Mouse (Mus musculus) cerebellum, postnatal 4 days (tissue): ENCODE data around the gene Ing2.

Source experiments
- DNase-seq, 2 experiments: peaks; one replicate each; pipeline ENCODE4 v3.0.0; 2022; ENCODE audit warnings: low spot score in 2 of 2, mixed read lengths in 1 of 2

Gene Ing2

DNA sequence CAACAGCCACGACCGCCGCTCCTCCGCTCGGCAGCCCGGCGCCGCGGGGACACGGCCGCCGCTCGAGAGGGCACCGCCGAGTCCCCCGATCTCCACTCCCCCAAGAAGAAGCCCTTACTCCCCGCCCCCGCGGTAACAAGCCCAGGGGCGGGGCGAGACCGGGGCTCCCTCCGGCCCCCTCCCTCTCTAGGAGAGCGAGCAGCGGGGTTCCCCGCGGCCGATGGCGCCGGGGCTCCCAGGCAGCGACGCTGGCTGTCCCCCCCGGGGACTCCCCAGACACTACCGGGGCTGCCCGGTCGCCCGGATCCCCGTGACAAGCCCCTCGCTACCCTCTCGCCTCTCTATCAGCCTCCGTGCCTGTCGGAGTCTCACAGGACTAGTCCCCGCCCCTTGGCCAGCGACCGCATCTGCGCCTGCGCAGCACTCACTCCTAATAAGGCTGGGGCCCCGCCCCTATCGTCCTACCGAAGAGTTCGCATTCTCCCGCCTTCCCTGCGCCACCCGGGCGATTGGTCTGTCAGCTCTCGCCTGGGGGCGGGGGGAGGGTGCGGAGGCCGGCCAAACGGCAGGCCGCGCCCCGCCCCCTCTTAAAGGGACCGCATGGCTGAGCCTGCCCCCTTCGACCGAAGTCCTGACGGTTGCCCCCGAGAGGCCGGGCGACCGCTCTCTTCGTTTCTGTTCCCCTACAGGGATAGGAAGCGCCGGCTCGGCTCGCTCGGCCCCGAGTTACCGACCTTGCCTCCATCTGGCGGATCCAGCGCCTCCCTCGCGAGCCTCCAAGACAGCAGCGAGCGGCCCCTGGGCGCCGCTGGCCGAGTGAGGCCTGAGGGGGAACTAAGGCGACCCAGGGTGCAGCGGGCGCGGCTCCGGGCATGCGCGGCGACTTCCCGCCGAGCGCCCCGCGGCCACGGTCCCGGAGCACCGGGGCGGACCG is at the start of gene Ing2:
Ing2 (minus strand) TSS at position 780 of the 934 bp plus-strand sequence.
- peak; percentile 99 to 100 for DNase-seq

DNA sequence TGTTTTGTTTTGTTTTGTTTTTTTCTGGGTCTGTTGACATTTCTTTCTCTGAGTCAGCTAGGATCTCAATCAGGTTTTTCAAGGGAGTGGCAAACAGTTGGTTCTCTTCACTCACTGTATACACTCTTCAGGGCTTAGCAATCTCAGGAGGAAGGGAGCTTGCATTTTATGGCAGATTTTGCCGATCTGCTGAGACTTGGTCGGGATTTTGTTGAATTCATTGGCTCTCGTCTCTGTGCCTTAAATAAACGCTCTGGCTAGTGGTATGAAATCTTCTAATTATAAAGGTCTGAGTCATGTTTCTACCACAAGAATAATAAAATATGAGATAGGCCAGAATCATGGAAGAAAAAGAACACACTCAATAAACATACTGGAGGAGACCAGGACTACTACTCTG is 46.3 kb upstream of the Ing2 start:
- no peak for DNase-seq

DNA sequence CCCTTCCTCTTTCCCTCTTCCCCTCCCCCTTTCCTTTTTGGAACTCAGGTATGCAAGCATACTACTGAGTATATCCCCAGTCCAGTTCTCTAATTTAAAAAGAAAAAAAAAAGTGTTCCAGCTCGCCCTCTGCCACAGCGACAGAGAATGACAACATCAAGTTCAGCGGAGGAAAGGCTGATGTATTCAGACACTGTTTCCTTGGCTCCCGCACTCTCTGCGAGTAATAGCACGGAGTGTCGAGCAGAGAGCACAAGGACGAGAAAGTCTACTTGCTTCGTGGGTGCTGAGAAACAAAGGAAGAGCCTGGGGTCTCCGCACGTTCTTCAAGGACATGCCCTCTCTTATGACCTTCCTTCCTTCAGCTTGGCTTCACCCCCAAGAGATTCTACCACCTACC is 43.3 kb upstream of the Ing2 start:
- DNase-seq = no peak

DNA sequence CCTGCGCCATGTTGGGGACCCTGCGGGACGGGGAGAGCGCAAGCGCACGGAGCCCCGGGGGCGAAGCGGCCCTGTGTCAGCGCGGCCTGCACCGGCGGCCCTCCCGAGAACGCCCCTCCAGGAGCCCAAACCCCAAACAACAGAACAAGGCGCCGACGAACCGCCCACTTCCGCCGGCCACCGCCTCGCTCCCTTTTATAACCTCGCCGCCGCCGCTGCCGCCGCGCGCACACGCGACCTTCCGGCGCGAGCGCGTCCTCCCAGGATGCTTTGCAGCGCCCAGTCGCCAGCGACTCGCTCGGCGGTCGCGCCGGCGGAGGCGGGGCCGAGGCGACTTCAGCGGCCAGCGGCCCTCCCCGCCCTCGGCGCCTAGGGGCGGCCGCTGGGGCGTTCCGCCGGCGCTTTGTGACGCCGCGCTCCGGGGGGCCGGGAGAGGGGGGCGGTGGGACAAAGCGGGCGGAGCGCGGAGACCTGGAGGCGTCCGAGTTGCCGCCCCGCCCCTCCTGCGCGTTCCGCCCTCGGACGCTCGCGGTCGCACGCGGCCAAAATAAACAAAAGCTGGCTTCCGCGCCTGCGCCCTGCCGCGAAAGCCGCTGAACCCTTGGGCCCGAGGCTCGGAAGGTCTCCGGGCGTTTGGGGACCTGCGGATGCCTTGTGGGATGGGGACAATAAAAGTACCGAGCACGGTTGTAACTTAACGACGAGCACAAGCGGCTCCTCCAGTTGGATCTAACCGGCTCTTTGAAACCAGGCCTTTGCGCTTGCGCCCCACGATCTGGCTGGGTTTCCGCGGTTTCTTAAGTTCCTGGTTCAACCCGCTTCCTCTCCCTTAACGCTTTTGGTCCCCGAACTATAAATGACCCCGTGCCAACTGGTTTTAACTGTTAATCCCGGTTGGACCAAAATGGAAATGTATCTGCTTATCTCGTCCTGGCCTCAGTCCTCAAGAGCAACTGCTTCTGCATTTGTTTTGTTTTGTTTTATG is 38.7 kb upstream of the Ing2 start, which contains the start of gene Cdkn2aip:
Cdkn2aip (minus strand) TSS at position 172 of the 985 bp plus-strand sequence.
- peak; percentile 91 to 96 for DNase-seq

DNA sequence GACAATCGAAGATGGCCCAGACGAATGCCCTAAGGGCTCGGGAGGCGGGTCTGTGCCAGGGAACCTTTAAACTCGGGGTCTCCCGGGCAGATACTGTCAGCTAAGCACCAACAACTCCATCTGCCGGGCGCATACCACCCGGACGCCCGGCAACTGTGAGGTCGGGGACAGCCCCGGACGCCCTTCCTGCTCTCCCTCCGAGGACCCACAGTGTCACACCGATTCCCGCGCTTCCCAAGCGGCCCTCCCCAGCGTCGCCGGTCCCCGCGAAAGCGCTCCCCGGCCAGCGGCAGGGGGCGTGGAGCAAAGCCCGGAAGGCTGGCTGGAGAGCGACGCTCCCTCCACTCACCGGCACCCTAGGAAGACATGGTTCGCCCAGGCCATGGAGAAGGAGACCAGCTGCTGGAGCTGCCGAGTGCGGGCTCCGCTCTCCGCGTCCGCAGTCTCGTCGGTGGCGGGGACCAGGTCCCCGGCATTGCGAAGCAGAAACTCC is 37.9 kb upstream of the Ing2 start:
- DNase-seq = peak in 1 of 2 experiments; percentile 24

DNA sequence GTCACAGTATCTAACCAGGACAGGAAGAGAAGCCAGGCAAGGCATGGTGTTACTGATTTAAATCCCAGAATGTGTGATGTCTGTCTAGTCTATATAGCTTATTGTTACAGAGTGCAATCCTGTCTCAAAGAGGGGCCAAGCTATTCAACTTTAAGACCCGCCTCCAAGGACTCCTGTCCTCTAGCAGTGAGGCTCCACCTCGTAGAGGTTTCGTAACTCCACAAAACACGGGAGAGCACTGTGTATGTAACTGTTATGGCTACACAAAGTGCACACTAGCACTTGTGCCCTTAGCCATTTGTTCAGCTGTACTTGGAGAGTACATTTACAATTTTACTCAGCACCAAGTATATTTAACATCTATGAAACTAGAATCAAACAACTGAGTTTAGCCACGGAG is 32.8 kb upstream of the Ing2 start:
- DNase-seq = no peak

DNA sequence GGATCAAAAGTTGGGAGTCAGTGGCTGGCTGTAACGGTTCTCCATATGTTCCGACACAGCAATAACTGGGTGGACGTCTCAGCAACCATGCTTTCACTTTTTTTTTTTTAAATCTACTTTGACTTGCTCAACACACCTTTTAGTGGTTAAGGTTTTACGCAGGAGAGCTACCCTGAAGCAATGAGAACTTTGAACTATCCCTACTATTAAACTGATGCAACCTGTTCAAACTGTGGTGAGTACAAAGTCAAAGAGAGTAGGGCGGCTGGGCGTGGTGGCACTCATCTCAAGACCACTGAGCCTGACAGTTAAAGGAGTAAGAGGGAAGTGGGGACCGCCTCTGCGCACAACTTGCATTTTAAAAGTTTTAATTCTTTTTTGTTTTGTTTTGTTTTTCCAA is 31.4 kb upstream of the Ing2 start:
- no peak for DNase-seq

DNA sequence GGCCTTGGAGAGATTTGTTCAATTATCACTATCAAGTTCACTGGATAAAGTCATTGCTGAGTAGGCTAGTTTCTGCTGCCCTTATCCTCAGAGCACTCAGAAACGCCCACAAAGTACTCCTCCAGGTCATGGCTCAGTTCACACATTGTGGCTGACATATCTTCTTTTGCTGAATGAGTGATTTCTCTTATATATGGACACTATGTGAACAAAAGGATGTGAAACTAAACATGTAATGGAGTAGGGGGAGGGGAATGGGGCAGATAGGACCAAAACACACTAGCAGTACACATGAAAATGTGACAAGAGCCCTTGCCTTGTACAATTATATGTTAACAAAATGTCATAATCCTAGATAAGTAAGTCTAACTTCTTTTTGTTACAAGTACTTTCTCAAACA is 27.0 kb upstream of the Ing2 start:
- no peak for DNase-seq

DNA sequence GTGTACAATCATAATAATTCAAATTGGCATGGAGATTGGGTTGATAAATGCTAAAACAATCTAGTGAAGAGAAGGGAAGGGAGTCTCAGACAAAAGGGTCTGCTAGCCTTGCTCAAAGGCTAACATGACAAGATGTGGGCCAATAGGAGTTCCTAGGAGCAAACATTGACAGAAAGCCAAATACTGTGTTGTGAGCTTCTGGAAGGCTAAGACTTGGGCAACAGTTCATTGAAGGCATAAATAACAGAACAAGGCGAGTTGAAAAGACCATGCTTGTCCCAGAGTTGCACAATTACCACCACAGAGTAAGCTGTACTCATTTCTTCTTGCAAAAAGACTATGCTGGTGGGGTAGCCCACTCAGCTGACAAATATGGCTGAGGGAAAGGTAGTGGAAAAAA is 22.3 kb upstream of the Ing2 start:
- DNase-seq = no peak

DNA sequence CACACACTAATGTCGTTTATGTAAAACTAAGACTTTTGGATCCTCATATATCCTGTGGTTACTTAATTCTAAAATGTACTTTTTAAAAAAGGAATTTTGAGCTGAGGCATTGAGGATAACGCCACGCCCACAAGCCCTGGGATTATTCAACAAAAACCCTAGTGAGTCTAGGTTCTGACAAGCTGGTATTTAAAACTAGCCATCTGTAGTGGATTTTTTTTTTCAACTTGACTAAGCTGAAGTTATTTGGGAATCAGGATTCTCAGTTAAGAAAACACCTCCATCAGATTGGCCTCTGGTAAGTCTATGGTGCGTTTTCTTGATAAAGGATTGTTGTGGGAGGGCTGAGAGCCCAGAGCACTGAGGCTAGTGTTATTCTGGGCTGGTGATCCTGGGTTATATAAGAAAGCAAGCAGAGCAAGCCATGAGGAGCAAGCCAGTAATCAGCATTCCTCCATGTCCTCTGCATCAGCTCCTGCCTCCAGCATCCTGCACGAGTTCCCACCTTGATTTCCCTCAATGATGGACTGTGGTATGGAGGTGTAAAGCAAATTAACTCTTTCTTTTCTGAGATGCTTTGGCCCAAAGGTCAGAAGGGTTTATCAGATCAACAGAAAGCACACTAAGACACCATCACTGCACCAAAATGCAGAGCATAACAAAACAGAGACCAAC is 20.2 kb upstream of the Ing2 start:
- DNase-seq = no peak

DNA sequence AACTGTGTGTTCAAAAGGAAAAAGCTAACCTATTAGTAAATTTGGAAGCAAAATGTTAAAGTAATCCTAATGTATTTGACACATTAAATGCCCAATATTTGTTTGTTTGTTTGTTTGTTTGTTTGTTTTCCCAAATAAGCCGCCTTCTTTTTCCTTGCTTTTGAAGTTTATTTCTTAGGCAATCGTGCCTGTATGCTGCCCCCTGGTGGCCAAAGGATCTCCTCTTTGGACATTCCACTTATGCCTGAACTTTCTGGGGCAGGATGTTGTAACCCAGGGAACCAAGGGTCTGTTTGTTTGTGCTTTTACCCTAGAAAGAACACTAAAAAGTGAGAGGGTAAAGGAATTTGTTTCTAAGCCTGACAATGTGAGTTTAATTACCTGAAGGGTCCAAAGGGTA is 17.8 kb upstream of the Ing2 start:
- peak; percentile 74 to 83 for DNase-seq

DNA sequence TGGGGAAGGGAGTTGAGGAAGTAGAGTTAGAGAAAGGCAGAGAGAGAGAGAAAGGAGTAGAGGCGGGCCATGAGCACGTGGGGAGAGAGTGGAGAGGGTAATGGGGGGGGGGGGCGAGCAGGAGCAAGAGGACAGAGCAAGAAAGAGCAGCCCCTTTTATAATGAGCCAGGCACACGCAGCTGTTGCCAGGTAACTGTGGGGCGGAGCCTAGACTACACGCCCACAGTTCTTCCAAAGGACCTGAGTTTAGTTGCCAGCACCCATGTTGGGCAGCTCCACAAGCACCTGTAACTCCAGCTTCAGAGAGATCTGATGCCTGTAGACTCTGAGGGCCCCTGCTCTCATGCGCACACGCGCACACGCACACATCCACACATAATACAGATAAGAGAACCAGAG is 16.5 kb upstream of the Ing2 start:
- no peak for DNase-seq

DNA sequence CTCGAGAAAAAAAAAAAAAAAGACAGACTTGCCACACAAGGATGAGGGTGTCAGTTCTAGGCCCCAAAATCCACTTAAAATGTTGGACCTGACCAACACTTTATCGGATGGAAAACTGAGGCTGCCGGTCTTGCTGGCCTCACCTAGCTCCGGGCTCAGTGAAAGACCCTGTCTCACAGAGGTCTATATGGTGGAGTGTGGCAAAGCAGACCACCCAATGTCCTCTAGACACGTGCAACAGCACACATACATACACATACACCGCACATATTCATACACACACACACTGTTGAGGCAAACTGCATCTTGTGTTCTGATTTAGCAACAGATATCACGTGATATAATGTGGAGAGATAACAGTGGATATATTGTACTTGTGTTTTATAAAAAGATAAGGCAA is 15.9 kb upstream of the Ing2 start:
- DNase-seq = no peak

DNA sequence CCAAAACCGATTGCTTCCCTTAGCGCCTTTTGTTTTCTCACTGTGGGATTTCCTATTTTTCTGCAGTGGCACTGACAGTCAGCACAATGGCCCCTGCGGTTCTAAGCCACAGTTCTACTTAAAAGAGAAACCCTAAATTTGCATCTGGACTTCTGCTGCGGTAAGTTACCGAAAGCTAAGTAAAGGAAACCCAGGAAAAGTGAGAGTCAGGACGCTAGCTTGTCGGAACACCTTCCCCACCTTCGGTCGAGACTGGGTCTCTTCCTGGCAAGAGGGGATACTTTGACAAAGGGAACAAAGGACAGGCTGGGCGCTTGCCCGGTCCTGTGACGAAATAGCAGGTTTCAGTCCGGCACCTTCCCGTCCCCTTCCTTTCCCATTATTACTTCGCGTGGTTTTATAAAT is 15.3 kb upstream of the Ing2 start:
- DNase-seq = no peak

DNA sequence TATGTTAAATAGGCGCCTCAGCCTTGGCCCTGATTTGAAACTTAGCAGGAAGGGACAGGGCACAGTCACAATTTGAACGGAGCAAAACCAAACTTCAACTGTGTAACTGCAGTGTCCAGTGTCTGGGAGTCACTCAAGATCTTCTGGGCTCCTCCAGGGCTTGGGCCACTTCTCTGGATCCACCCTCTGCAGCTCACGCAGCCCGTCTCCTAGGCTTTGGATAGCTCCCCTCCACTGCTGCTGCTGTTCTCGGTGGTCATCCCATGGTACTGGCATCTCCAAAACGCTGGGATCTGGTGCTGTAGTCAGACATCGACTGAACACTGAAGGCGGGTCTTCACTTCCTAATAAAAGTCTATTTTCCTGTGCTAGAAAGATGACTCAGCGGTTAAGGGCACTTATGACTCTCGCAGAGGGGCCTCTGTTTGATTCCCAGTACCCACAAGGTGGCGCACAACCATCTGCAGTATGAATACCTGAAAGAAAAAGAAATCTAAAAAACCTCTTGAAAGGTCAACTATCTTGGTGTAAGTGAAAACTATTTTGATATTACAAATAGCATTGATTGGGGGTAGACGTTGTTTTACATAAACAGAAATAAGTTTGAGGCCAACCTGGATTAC is 14.5 kb upstream of the Ing2 start:
- DNase-seq = no peak

DNA sequence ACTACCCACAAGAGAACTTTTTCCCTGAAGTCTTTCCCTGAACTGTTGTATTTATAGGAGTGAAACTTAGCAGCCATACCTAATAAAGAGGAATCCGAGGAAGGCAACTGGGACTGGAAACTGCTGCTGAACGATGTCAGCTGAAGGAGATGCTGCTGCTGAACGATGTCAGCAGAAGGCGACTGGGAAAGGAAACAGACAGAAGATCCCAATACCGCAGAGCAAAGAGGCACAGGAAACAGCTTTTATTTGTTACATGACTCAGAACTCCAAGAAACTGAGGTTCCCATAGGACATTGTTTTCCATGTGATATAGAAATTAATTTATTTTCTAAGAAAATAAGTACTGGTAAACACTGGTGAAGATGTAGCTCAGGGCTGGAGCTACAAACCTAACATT is 9.1 kb upstream of the Ing2 start:
- DNase-seq = no peak

DNA sequence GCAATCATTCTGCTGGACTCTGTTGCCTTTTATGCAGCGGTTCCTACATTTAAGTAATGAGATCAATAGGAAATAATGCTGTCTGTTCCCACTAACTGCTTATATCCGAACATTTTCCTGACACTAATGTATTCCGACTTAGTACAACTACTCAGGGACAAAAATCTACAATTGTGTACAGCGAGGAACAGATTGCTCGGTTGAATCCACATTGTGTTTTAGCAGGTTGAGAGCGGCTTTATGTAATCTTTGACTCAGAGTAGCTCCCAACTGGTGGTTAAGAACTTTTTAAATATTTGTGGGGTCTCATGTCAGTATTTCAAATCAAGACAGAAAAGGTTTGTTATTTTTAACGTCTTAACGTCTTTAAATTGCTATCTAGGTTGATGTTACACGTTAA is 8.6 kb upstream of the Ing2 start:
- DNase-seq = no peak

DNA sequence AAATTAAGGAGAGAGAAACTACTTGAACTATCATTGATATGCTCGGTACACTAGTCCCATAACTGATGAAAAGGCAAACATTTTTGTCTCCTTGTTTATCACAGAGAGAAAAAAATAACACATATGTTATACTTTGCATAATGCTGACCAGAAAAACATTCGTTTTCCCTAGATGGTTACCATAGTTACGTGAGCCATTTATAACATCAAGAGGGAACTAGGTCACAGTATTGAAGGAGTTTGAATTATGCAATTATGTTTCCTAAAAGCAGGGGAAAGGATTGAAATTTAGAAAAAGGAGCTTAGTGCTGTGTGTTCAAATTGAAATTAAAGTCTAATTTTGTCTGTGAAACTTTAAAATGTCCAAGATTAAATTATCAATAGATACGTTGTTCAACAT is 5.0 kb upstream of the Ing2 start:
- no peak for DNase-seq

DNA sequence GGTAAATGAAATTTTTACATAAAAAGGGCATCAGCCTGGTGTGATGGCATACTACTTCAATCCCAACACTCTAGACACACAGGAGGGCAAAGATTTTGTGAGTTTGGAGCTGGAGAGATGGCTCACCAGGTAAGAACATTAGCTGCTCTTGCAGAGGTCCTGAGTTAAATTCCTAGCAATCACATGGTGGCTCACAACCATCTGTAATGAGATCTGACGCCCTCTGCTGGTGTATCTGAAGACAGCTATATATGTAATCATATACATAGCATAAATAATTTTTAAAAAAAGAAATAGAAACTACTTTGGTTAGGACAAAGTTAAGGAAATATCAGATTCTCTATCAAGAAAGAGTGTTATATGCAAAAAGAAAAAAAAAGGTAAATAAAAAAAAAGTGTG is 4.2 kb upstream of the Ing2 start:
- no peak for DNase-seq

DNA sequence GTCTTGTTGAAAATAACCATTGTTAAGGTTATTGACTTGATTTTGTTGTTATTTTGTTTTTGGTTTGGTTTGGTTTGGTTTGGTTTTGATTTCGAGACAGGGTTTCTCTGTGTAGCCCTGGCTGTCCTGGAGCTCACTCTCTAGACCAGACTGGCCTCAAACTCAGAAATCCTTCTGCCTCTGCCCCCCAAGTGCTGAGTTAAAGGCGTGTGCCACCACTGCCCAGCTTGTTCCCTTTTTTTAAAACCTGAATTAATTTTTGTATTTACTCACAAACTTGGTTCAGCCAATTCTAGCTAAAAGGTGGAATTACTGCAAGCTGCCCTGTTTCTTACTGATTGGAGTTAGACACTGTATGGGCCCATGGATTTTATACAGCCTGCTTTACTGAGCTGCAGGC is 1.3 kb upstream of the Ing2 start:
- no peak for DNase-seq

DNA sequence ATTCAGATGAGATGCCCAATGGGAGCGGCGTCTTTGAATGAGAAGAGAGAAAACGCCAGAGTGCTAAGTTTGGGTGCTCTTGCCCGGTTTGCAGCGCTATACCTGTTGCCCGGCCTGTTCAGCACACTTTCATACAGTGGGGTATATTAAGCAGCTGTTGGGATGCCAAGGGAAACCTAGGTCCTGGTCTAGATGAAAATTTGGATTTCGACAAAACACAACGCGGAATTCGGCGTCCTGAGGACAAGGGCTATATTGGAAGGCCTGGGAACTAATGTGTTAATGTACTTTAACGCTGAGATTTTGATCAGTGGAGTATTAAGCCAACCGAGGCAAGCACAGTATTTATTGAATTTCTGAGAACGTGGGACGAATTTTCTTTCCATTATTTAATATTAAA is 868 bp upstream of the Ing2 start:
- peak in 1 of 2 experiments; percentile 7 for DNase-seq
